Mouse (Mus musculus): Measurements from ENCODE around the gene Tnr.

DNA sequence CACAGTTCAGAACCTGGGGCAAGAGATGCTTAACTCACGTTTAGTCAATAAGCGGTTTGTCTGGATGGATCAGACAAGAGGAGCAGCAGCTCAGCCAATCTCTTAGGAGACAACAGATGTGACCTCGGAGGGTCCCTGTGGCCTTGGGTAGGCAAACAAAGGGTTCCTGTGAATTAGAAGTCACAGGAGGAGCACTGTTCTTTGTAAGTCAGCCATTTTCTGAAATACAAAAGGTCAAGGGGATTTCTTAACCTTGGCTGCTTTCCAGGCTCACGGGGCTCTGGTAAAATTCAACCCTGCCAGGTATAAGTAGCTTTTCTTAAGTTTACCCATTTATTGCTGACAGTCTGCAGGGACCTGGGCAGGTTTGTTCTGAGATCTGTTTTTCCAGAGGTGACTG is 126.9 kb downstream of the Tnr start:
- TF ChIP-seq CTCF (IDR thresholded peaks at IDR 0.05 in 2 of 3, conservative IDR thresholded peaks at IDR 0.05 in 1 of 3; ENCODE audit: control insufficient read depth in 1 of 3, insufficient read depth in 1 of 3, low read depth in 2 of 3, low read length in 3 of 3, poor library complexity in 1 of 3, severe bottlenecking in 1 of 3), result no peak
- no peak for TF ChIP-seq UBTF (IDR thresholded peaks at IDR 0.05; ENCODE audit: borderline replicate concordance, insufficient read depth, low read depth, low read length)
- no peak for TF ChIP-seq POLR2AphosphoS2 (IDR thresholded peaks at IDR 0.05; ENCODE audit: low read length)
- no peak for TF ChIP-seq POLR2A (IDR thresholded peaks at IDR 0.05; ENCODE audit: control insufficient read depth in 1 of 2, insufficient read depth in 1 of 2, low read depth in 1 of 2, low read length in 2 of 2, poor library complexity in 1 of 2)
- TF ChIP-seq EP300 (IDR thresholded peaks at IDR 0.05; ENCODE audit: low read depth in 1 of 2, low read length in 2 of 2), result no peak
- TF ChIP-seq HCFC1 (IDR thresholded peaks at IDR 0.05; ENCODE audit: low read depth, low read length), result no peak
- TF ChIP-seq POLR2AphosphoS5 (IDR thresholded peaks at IDR 0.05; ENCODE audit: borderline replicate concordance, low read depth, low read length), result no peak
